Mouse (Mus musculus) embryonic facial prominence, embryonic 10.5 days (tissue): ENCODE results near the gene Traf7. TPM values are rescaled to one million over a fixed set of nuclear protein-coding genes. Genes with fewer than 3 reads are reported as not detected.

Experiments
- DNase-seq: peaks from one replicate; pipeline ENCODE4 v3.0.0-alpha.2; 2017; ENCODE audit warnings: low spot score
- H3K27ac ChIP-seq: fragments of 300-500 bp; sonication (generic); replicated peaks from 2 replicates; pipeline ENCODE4 v1.5.1; 2016; ENCODE audit warnings: mild to moderate bottlenecking
- H3K27me3 ChIP-seq: fragments of 300-500 bp; sonication (generic); replicated peaks from 2 replicates; pipeline ENCODE4 v1.6.1; 2016; ENCODE audit warnings: low read depth, mild to moderate bottlenecking; ENCODE audit not compliant: poor library complexity, severe bottlenecking
- H3K36me3 ChIP-seq: fragments of 300-500 bp; sonication (generic); replicated peaks from 2 replicates; pipeline ENCODE4 v1.6.1; 2016; ENCODE audit warnings: mild to moderate bottlenecking, moderate library complexity
- H3K4me1 ChIP-seq: fragments of 300-500 bp; sonication (generic); 2 replicates; pipeline ENCODE4 v1.6.1; 2016
- H3K4me3 ChIP-seq: fragments of 300-500 bp; sonication (generic); 2 replicates; pipeline ENCODE4 v1.5.1; 2016; ENCODE audit warnings: mild to moderate bottlenecking, moderate library complexity
- H3K9me3 ChIP-seq: fragments of 300-500 bp; sonication (generic); 2 replicates; pipeline ENCODE4 v1.6.1; 2016; ENCODE audit warnings: mild to moderate bottlenecking
- whole genome bisulfite sequencing: fragments of 180-500 bp; shearing (Covaris S2); methylation state at CpG from one replicate; pipeline ENCODE4 v1.1.7; 2016; 5-methylcytosine and 5-hydroxymethylcytosine counted together
- polyA plus RNA-seq: library from polyadenylated mRNA; unstranded; fragments of >200 nt; fragmentation: Nextera tagmentation; extraction: Ambion mirVana; gene quantifications from 2 replicates; pipeline ENCODE4 v1.2.1, GENCODE M21; 2016

Traf7 gene
- polyA plus RNA-seq, 1 experiment from 2014 or later = 121 TPM

DNA sequence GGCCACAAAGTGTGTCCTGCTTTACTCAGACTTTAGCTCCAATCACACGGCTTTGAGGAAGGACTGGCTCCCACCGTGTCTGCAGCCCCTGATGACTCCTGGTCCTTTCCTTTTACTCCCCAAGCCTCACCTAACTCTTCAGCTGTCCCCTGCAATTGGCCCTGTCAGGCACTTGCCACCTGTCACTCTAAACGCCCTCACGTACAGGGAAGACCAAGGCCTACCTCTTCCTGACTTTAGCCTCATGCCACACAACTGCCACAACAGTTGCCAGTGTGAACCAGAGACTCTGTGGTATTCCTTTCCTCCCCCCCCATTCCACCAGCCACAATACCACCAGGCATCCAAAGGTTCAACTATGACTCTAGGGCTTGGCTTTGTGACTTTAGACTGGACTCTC lies 7.3 kb downstream of the Traf7 start:
- peaks cover 88% of the 10 kb centered on the region for H3K36me3 ChIP-seq
- no peaks in the 10 kb centered on the region for H3K27me3 ChIP-seq
- no peak overlapping the region for H3K4me3 ChIP-seq
- no peaks in the 10 kb centered on the region for H3K9me3 ChIP-seq
- no peak overlapping the region for H3K27ac ChIP-seq
- H3K4me1 ChIP-seq = peaks cover 4% of the 10 kb centered on the region; the same call in 1 of the 2 replicates
- 92% methylated on average over 4 of the region's 4 CpGs for WGBS
- DNase-seq = no peak

- 90% methylated on average over 24 of the region's 24 CpGs for WGBS
- H3K4me1 ChIP-seq = no peaks in the 10 kb centered on the region
- H3K27ac ChIP-seq = no peak overlapping the region
- no peaks in the 10 kb centered on the region for H3K27me3 ChIP-seq
- no peaks in the 10 kb centered on the region for H3K9me3 ChIP-seq
- peak overlapping the region; percentile 11; the same call in 1 of the 2 replicates for H3K4me3 ChIP-seq
- no peak for DNase-seq
- H3K36me3 ChIP-seq = peaks cover 100% of the 10 kb centered on the region
Observed at GRCm38 (mm10) chr17:24514270-24515257, 13.2 kb downstream of the Traf7 start.

DNA sequence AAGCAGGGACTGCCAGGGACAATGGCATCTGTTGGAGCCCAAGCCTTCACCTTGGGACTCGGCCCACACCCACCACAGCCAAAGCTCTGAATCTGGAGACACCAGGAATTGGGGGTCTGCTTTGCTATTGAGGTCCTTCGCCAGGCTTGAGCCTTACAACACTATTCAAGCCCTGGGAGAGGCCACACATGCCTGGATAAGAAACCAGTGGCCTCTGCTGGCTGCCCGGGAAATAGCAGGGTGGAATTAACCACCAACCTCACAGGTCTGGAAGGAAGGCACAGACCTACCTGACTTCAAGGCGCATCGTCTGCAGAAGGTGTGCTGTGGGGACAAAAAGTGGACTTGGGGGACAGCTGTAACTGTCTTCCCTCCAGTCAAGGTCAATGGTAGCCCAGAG lies 14.1 kb downstream of the Traf7 start:
- Histone ChIP-seq H3K36me3 (peaks cover 100% of the 10 kb centered on the region), H3K4me3 (peak overlapping the region; percentile 14; the same call in 1 of the 2 replicates), H3K9me3 (no peaks in the 10 kb centered on the region), H3K27ac (no peak overlapping the region), H3K27me3 (no peaks in the 10 kb centered on the region), H3K4me1 (no peaks in the 10 kb centered on the region)
- 64% methylated on average over 5 of the region's 5 CpGs for WGBS
- peak; percentile 60 for DNase-seq

GRCm38 (mm10) chr17:24507806-24508460 lies 19.8 kb downstream of the Traf7 start:
- H3K36me3 ChIP-seq = peaks cover 98% of the 10 kb centered on the region
- WGBS = 87% methylated on average over 12 of the region's 12 CpGs
- H3K4me3 ChIP-seq = no peak overlapping the region
- H3K9me3 ChIP-seq = no peaks in the 10 kb centered on the region
- peaks cover 22% of the 10 kb centered on the region for H3K27me3 ChIP-seq
- H3K27ac ChIP-seq = no peak overlapping the region
- DNase-seq = no peak
- peaks cover 13% of the 10 kb centered on the region for H3K4me1 ChIP-seq

- no peak overlapping the region for H3K27ac ChIP-seq
- peaks cover 95% of the 10 kb centered on the region for H3K36me3 ChIP-seq
- WGBS = 51% methylated on average over 19 of the region's 19 CpGs
- H3K9me3 ChIP-seq = no peaks in the 10 kb centered on the region
- DNase-seq = peak; percentile 31
- 0 out of 2 replicates have a peak overlapping the region, but pooled peaks have one; percentile 8 for H3K4me3 ChIP-seq
- peaks cover 13% of the 10 kb centered on the region for H3K4me1 ChIP-seq
- H3K27me3 ChIP-seq = peaks cover 22% of the 10 kb centered on the region
Observed at GRCm38 (mm10) chr17:24507129-24507664, 20.5 kb downstream of the Traf7 start.

DNA sequence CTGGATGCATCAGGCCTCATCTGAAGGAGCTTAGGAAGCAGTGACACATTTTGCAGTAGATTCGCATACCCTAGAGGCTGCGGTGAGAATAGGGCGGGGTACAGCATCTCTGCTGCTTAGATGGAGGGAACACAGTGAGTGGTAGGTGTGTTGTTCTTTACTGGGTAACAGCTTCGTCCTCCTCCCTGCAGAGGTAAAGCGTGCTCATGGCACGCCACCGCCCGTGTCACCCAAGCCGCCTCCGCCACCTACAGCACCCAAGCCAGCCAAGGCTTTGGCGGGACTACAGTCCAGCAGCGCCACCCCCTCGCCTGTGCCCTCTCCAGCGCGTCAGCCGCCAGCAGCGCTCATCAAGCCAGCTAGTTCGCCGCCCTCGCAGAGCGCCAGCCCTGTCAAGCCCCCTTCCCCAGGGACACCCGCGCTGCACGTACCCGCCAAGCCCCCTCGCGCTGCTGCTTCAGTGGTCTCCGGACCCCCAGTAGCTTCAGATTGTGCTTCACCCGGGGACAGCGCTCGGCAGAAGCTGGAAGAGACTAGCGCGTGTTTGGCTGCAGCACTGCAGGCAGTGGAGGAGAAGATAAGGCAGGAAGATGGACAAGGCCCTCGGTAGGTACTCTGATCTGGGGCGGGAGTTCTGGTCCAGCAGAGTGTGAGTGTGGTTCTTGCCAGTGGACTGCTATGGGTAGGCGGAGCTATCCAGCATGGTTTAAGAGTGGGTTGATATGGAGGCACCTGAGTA lies 21.2 kb downstream of the Traf7 start:
- no peaks in the 10 kb centered on the region for H3K9me3 ChIP-seq
- H3K36me3 ChIP-seq = peaks cover 94% of the 10 kb centered on the region
- H3K27ac ChIP-seq = peak overlapping the region; percentile 4; the same call in 1 of the 2 replicates
- H3K4me1 ChIP-seq = peaks cover 13% of the 10 kb centered on the region
- WGBS = 27% methylated on average over 36 of the region's 36 CpGs
- H3K27me3 ChIP-seq = peaks cover 22% of the 10 kb centered on the region
- DNase-seq = peak; percentile 33
- H3K4me3 ChIP-seq = peak overlapping the region; percentile 44

DNA sequence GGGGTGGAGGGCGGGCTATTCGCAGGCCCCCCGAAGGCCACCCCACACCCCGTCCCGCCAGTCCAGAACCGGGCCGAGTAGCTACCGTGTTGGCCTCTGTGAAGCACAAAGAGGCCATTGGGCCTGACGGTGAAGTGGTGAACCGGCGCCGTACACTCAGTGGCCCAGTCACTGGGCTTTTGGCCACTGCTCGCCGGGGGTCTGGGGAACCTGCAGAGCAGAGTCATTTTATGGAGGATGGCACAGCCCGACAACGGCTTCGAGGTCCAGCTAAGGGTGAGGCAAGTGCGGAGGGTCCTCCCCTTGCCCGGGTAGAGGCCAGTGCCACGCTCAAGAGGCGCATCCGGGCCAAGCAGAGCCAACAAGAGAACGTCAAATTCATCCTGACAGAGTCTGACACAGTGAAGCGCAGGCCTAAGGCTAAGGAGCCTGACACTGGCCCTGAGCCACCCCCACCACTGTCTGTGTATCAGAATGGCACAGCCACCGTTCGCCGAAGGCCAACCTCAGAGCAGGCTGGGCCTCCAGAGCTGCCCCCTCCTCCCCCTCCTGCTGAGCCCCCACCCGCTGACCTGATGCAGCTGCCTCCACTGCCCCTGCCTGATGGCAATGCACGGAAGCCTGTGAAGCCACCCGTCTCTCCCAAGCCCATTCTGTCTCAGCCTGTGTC lies 22.3 kb downstream of the Traf7 start:
- Histone ChIP-seq H3K27me3 (peaks cover 22% of the 10 kb centered on the region), H3K4me1 (peaks cover 13% of the 10 kb centered on the region), H3K27ac (0 out of 2 replicates have a peak overlapping the region, but pooled peaks have one; percentile 7), H3K4me3 (no peak overlapping the region), H3K9me3 (no peaks in the 10 kb centered on the region), H3K36me3 (peaks cover 92% of the 10 kb centered on the region)
- WGBS = 90% methylated on average over 30 of the region's 30 CpGs
- no peak for DNase-seq

DNA sequence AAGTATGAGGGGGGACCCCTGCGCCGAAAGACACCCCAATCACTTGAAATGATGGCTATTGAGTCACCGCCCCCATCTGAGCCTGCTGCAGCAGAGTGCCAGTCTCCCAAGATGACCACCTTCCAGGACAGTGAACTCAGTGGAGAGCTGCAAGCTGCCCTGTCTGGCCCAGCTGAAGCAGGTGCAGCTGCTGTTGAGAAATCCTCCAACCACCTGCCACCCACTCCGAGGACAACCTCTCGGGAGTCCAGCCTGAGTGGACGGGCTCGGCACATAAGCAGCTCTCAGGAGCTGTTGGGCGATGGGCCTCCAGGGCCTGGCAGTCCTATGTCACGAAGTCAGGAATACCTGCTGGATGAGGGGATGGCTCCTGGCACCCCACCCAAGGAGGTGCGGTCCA lies 23.7 kb downstream of the Traf7 start:
- 93% methylated on average over 10 of the region's 10 CpGs for WGBS
- peaks cover 13% of the 10 kb centered on the region for H3K4me1 ChIP-seq
- peaks cover 22% of the 10 kb centered on the region for H3K27me3 ChIP-seq
- no peaks in the 10 kb centered on the region for H3K9me3 ChIP-seq
- H3K36me3 ChIP-seq = peaks cover 79% of the 10 kb centered on the region
- no peak for DNase-seq
- H3K4me3 ChIP-seq = no peak overlapping the region
- H3K27ac ChIP-seq = no peak overlapping the region

GRCm38 (mm10) chr17:24502208-24502607 lies 25.5 kb downstream of the Traf7 start:
- Histone ChIP-seq H3K27me3 (peaks cover 19% of the 10 kb centered on the region), H3K4me1 (peaks cover 10% of the 10 kb centered on the region), H3K36me3 (peaks cover 67% of the 10 kb centered on the region), H3K4me3 (no peak overlapping the region), H3K27ac (no peak overlapping the region), H3K9me3 (no peaks in the 10 kb centered on the region)
- 41% methylated on average over 11 of the region's 11 CpGs for WGBS
- DNase-seq = peak; percentile 25

DNA sequence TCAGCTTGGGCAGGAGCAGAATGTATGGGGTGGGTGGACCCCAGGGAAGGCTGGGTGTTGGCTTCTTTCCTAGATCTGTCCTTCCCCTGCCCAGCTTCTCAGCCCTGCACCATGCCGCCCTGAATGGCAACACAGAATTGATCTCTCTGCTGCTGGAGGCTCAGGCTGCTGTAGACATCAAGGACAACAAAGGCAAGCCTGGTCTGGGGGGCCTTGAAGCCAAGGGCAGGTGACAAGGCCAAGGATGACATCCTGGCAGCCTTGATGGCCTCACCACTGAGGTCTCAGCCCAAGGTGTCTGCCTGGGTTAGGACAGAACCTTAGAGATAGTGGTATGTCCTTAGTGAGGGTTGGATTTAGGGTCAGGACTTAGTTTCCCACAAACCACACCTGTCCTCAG lies 31.7 kb downstream of the Traf7 start:
- Histone ChIP-seq H3K27me3 (peaks cover 1% of the 10 kb centered on the region; the same call in 1 of the 2 replicates), H3K4me1 (0 out of 2 replicates have a peak, but pooled peaks cover 10% of the 10 kb centered on the region), H3K9me3 (no peaks in the 10 kb centered on the region), H3K4me3 (no peak overlapping the region), H3K27ac (no peak overlapping the region), H3K36me3 (peaks cover 19% of the 10 kb centered on the region)
- 84% methylated on average over 1 of the region's 1 CpGs for WGBS
- no peak for DNase-seq

DNA sequence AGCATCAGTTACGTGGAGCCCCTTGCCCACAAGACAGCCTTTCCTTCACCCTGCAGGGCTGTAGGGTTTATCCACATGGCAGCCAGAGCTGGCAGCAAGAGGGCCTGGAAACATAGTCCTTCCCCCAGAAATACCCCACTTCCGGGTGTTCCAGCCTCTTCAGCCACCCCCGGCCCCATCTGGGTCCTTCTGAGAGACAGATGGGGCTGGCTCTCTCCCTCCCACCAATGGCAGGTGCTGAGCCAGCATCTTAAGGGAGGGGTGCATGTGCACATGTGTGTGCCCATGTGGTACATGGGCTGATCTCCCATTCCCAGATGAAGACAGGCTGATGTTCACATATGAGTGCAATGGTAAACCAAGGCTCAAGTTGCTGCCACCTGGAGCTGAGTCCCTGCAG lies 32.3 kb downstream of the Traf7 start:
- DNase-seq = no peak
- Histone ChIP-seq H3K4me1 (0 out of 2 replicates have a peak, but pooled peaks cover 10% of the 10 kb centered on the region), H3K27ac (no peak overlapping the region), H3K4me3 (no peak overlapping the region), H3K9me3 (no peaks in the 10 kb centered on the region), H3K36me3 (peaks cover 13% of the 10 kb centered on the region), H3K27me3 (peaks cover 7% of the 10 kb centered on the region)
- WGBS = 87% methylated on average over 3 of the region's 3 CpGs
